Mouse (Mus musculus): ENCODE data around the gene Synpr. TPM values are rescaled to one million over a fixed set of nuclear protein-coding genes. Genes with fewer than 3 reads are reported as not detected.

Synpr gene
- polyA plus RNA-seq, 1 experiment from 2014 or later, result 22.5 TPM

DNA sequence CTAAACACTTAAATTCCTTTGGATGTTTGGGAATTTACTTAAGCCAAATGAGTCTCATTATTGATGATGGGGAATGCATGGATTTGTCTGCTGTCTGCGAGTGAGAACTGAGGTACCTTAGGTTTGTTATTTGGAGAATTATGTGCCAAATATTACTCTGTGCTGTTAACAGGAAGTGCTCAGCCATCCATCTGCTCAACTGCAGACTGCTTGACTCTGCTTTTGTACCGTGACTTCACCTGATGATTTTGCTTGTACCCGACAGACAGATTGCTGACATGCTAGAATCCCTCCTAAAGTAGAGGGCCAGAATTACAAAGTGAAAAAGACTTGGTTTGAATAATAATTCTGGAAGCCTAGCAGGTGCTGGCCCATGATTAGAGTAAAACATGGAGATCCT lies 9.6 kb downstream of the Synpr start:
- Histone ChIP-seq H3K9me3 (replicated peaks) (no peaks in the 10 kb centered on the region), H3K27me3 (no peaks in the 10 kb centered on the region), H3K4me3 (no peak overlapping the region), H3K27ac (no peak overlapping the region), H3K36me3 (no peaks in the 10 kb centered on the region), H3K9ac (no peak overlapping the region), H3K4me1 (no peaks in the 10 kb centered on the region), H3K4me2 (replicated peaks) (no peak overlapping the region)
- 85% methylated on average over 3 of the region's 3 CpGs for WGBS
- no peak for ATAC-seq (ENCODE audit: low FRiP score)

DNA sequence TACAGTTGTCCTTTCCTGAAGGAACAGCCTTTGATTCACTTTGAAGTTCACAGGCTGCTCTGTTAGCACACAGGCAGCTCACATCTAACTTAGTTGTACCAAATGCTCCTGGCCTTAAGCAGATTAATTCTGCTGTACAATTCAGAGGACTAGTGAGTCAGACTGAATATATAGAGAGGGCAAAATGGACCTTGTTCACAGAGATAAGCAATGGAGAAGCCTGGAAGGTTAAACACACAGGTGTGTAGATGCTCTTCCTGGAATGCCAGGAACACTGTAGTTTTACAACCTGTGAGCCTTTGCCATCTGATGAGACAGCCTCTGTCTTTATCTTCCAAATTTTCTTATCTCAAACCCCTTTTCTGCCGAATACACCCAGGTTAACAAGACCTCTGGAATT lies 29.7 kb downstream of the Synpr start:
- Histone ChIP-seq H3K36me3 (no peaks in the 10 kb centered on the region), H3K27ac (no peak overlapping the region), H3K9me3 (replicated peaks) (no peaks in the 10 kb centered on the region), H3K4me3 (no peak overlapping the region), H3K4me1 (no peaks in the 10 kb centered on the region), H3K9ac (no peak overlapping the region), H3K27me3 (no peaks in the 10 kb centered on the region), H3K4me2 (replicated peaks) (no peak overlapping the region)
- WGBS, result 78% methylated on average over 1 of the region's 1 CpGs
- ATAC-seq (ENCODE audit: low FRiP score), result no peak

DNA sequence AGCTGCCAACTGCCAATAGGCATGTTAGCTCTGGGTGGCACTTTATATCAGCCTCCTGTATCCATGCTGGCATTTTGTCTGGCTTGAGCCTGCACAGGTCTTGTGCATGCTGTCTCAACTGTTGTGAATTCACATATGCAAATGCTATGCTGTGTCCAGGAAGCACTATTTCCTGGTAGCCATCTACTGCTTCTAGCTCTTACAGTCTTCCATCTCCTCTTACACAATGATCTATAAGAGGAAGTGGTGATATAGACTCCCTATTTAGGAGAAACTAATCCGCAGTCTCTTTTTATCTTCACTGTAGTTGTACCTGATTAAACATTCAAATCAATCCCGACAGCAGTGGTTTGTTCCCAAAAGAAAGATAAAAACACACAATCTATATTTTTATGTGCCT lies 43.9 kb downstream of the Synpr start:
- H3K27ac ChIP-seq, result no peak overlapping the region
- H3K9ac ChIP-seq, result no peak overlapping the region
- H3K27me3 ChIP-seq, result no peaks in the 10 kb centered on the region
- no peak for ATAC-seq (ENCODE audit: low FRiP score)
- H3K36me3 ChIP-seq, result no peaks in the 10 kb centered on the region
- H3K4me3 ChIP-seq, result no peak overlapping the region
- H3K4me1 ChIP-seq, result peaks cover 2% of the 10 kb centered on the region; the same call in 1 of the 2 replicates
- no peak overlapping the region for H3K4me2 ChIP-seq (replicated peaks)
- H3K9me3 ChIP-seq (replicated peaks), result no peaks in the 10 kb centered on the region
- 89% methylated on average over 2 of the region's 2 CpGs for WGBS

DNA sequence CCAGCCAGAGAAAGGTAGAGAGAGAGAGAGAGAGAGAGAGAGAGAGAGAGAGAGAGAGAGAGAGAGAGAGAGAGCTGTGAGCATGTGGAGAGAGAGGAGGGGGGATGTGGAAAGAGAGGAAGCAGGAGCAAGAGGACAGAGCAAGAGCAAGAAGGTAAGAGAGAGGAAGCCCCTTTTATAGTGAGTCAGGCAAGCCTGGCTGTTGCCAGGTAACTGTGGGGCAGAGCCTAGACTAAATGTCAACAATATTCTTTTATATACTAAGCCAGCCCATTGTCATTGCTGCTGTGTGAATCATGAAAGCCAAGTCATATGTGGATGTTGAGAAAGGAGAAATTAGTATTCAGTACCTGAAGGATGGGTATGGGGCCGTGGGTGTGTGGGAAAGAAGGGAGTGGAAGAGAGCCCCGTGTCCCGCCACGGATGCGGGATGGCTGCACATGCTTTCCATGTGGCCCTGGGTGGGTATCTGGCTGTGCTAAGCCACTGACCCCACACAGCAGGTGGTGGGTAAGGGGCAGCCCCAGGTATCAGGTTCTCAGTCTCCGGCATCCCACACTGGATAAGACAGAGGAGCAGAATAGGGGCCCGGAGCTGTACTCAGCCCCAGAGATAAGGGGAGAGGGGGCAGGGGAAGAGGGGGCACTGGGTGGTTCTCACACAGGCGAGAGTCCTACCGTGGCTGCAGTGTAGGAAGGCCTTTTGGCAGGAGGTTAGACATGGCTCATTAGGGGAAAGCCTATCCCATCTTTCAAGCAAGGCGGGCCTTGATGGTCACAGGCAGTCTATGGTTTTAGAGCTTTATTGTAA lies 48.1 kb downstream of the Synpr start:
- Histone ChIP-seq H3K27me3 (no peaks in the 10 kb centered on the region), H3K9ac (no peak overlapping the region), H3K4me1 (peaks cover 4% of the 10 kb centered on the region; the same call in 1 of the 2 replicates), H3K4me3 (no peak overlapping the region), H3K36me3 (no peaks in the 10 kb centered on the region), H3K4me2 (replicated peaks) (no peak overlapping the region), H3K9me3 (replicated peaks) (no peaks in the 10 kb centered on the region), H3K27ac (no peak overlapping the region)
- ATAC-seq (ENCODE audit: low FRiP score), result peak; percentile 64
- 47% methylated on average over 10 of the region's 10 CpGs for WGBS

DNA sequence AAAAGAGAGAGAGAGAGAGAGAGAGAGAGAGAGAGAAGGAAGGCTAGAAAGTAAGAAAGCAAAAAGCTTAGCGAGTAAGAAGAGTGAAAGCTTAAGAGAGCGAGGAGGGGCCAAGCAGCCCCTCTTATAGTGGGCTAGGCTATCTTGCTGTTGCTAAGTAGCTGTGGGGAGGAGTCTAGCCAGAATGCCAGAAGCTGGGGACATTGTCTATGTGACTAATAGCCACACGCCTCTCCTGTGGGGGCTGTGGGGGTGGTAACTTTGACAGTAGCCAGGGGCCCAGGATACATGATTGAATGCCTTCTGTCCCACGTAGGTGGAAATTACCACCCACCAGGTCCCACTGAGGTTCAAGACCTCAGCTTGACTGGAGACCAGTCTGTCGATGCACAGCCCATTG lies 48.8 kb downstream of the Synpr start:
- Histone ChIP-seq H3K36me3 (no peaks in the 10 kb centered on the region), H3K4me1 (peaks cover 4% of the 10 kb centered on the region; the same call in 1 of the 2 replicates), H3K27ac (no peak overlapping the region; the same call in 1 of the 2 replicates), H3K4me2 (replicated peaks) (no peak overlapping the region), H3K4me3 (no peak overlapping the region), H3K9me3 (replicated peaks) (no peaks in the 10 kb centered on the region), H3K27me3 (no peaks in the 10 kb centered on the region), H3K9ac (no peak overlapping the region)
- ATAC-seq (ENCODE audit: low FRiP score), result 0 out of 2 replicates have a peak, but pooled peaks have one; percentile 30
- WGBS, result 41% methylated on average over 5 of the region's 5 CpGs

DNA sequence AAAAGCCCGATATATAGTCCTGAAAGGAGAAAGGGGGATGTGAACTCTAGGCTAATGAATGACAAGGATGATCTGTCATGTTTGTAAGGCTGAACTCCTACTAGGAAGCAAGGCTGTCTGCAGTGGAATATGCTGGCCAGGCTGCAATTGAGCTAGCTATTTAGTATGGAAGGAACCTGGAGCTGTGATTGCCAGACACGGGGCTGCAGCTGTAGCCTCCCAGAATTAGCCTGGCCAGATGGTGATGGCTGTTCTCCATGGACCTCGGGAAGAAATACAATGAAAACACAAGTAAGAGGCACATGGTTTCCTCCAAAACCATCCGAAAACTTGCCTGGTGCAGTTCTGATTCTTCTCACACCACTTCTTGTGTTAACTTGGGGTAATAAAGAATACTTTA lies 51.6 kb downstream of the Synpr start:
- ATAC-seq (ENCODE audit: low FRiP score), result peak; percentile 57; the same call in 1 of the 2 replicates
- H3K27ac ChIP-seq, result no peak overlapping the region
- no peaks in the 10 kb centered on the region for H3K36me3 ChIP-seq
- no peaks in the 10 kb centered on the region for H3K27me3 ChIP-seq
- WGBS, result 56% methylated on average over 4 of the region's 4 CpGs
- no peak overlapping the region for H3K4me2 ChIP-seq (replicated peaks)
- H3K4me1 ChIP-seq, result peaks cover 4% of the 10 kb centered on the region; the same call in 1 of the 2 replicates
- no peaks in the 10 kb centered on the region for H3K9me3 ChIP-seq (replicated peaks)
- no peak overlapping the region for H3K9ac ChIP-seq
- no peak overlapping the region for H3K4me3 ChIP-seq

DNA sequence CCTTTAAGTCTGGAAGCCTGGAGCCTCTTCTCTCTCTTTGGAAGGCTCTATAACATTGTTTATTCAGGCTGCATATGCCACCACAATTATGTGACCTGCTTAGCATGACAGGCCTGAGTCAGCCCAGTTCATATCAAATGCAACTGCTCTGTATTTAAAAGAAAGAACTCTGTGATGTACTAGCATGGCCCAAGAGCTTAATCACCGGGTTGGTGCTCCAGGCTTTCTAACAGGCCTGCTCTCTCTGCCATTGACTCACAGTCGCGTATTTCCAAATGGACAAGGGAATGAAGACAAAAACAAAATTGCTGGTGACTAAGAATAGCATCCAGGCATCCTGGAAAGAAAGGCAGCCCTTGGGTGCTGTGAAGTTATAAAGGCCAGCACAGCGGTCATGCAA lies 56.1 kb downstream of the Synpr start:
- H3K4me2 ChIP-seq (replicated peaks), result no peak overlapping the region
- no peak overlapping the region for H3K4me3 ChIP-seq
- no peaks in the 10 kb centered on the region for H3K36me3 ChIP-seq
- no peak for ATAC-seq (ENCODE audit: low FRiP score)
- no peak overlapping the region for H3K27ac ChIP-seq
- H3K4me1 ChIP-seq, result no peaks in the 10 kb centered on the region
- H3K27me3 ChIP-seq, result no peaks in the 10 kb centered on the region
- H3K9me3 ChIP-seq (replicated peaks), result no peaks in the 10 kb centered on the region
- H3K9ac ChIP-seq, result no peak overlapping the region
- WGBS, result 79% methylated on average over 4 of the region's 4 CpGs

DNA sequence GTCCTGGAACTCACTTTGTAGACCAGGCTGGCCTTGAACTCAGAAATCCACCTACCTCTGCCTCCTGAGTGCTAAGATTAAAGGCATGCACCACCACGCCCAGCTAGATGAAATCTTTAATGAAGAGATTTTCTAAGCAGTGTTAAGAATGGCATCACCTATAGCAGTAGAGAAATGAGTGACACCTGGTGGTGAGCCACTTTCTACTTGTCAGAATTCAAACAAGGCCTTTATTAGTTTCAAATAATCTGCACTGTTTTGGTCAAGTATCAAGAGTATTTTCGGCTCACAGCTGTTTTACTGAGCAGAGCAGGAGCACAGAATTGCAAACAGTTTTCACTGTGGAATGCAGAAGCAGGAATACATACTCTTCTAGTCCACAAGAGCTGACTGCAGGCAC lies 59.7 kb downstream of the Synpr start:
- Histone ChIP-seq H3K27me3 (no peaks in the 10 kb centered on the region), H3K9ac (no peak overlapping the region), H3K4me3 (no peak overlapping the region), H3K27ac (no peak overlapping the region), H3K36me3 (no peaks in the 10 kb centered on the region), H3K4me1 (no peaks in the 10 kb centered on the region), H3K9me3 (replicated peaks) (no peaks in the 10 kb centered on the region), H3K4me2 (replicated peaks) (no peak overlapping the region)
- WGBS, result 88% methylated on average over 2 of the region's 2 CpGs
- no peak for ATAC-seq (ENCODE audit: low FRiP score)

DNA sequence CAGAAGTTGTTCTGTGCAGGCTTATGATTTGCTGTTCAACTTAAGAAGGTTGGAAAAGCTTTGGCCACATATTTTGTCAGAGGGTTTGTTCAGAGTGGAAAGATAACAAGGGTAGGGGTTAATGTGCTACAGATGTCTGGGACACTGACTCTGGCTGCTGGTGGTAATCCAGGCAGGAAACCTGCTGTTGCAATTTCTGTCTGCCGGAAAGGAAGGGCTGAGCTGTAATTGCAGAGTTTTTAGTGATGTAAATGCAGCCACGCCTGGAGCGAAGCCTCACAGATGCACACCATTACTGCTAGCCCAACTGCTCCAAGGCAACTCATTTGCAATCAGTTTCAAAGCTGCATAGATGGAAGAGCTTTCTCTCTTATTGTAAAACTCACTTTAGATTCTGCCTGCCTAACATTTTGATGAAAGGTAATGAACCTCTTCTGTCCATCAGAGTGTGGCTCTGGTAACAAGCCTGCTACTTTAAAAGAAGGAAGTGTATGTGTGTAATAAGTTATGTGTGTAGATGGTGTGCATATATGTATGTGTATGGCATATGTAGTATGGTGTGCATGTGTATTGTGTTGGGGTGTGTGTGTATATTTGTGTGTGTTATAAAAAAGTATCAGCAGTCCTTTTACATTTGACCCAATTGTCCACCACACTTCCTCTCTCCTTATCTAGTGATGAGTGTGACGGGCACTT lies 64.7 kb downstream of the Synpr start:
- H3K36me3 ChIP-seq, result no peaks in the 10 kb centered on the region
- no peak for ATAC-seq (ENCODE audit: low FRiP score)
- H3K27me3 ChIP-seq, result no peaks in the 10 kb centered on the region
- H3K9ac ChIP-seq, result no peak overlapping the region
- no peak overlapping the region for H3K4me2 ChIP-seq (replicated peaks)
- H3K27ac ChIP-seq, result no peak overlapping the region
- H3K4me3 ChIP-seq, result no peak overlapping the region
- H3K4me1 ChIP-seq, result no peaks in the 10 kb centered on the region
- H3K9me3 ChIP-seq (replicated peaks), result no peaks in the 10 kb centered on the region
- WGBS, result 47% methylated on average over 4 of the region's 4 CpGs

DNA sequence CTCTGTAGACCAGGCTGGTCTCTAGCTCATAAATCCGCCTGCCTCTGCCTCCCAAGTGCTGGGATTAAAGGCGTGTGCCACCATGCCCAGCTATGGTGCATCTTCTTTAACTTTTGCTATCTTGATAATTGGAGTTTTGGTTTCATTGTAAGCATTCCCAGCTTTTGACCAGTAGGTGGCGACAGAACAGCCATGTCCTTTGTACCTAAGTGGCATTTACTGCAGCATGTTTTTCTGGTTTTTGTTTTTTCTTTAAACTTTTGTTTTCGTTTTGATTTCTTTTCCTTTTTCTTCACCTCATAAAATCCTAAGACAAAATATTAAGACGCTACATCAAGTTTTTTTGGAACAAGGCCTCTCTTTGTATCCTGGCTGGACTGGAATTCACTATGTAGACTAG lies 69.6 kb downstream of the Synpr start:
- no peak overlapping the region for H3K9ac ChIP-seq
- H3K9me3 ChIP-seq (replicated peaks), result no peaks in the 10 kb centered on the region
- WGBS, result 37% methylated on average over 5 of the region's 5 CpGs
- no peaks in the 10 kb centered on the region for H3K36me3 ChIP-seq
- H3K4me3 ChIP-seq, result no peak overlapping the region
- no peak overlapping the region for H3K4me2 ChIP-seq (replicated peaks)
- ATAC-seq (ENCODE audit: low FRiP score), result no peak
- H3K27me3 ChIP-seq, result no peaks in the 10 kb centered on the region
- no peak overlapping the region for H3K27ac ChIP-seq
- no peaks in the 10 kb centered on the region for H3K4me1 ChIP-seq

DNA sequence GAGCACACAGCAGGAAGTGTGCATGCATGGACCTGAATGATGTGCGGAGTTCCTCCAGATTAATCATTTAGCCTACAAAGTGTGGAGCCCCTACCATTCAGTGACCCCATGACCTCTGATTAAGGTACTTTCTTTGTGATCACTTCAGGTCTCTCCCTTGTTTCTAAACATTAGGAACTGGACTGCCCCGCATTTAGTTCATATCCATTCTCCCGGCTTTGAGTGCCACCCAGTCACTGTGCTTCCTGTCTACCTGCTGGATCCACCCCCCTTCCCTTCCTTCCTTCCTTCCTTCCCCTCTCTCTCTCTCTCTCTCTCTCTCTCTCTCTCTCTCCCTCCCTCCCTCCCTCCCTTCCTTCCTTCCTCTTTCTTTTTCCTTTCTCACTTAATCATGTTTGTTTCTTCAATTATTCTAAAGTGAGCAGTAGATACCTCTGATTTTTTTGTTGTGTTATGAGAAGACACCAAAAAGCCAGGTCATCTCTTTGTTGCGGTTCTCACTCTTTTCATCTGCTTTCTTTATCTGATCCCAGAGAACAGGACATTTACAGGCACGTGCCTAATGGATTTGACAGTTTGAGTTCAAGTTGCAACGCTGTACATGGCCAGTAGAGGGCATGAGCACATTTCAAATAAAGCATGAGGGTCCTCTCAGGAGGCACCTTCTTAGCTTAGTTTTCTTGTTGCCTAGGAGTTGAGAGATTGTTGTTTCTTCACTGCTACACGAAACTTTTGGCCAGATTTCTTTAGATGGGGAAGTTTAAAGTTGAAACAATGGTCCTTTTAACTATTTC lies 71.2 kb downstream of the Synpr start:
- Histone ChIP-seq H3K36me3 (no peaks in the 10 kb centered on the region), H3K9me3 (replicated peaks) (no peaks in the 10 kb centered on the region), H3K4me3 (no peak overlapping the region), H3K4me1 (no peaks in the 10 kb centered on the region), H3K27me3 (no peaks in the 10 kb centered on the region), H3K27ac (no peak overlapping the region), H3K9ac (no peak overlapping the region), H3K4me2 (replicated peaks) (no peak overlapping the region)
- WGBS, result 16% methylated on average over 7 of the region's 7 CpGs
- peak; percentile 58; the same call in 1 of the 2 replicates for ATAC-seq (ENCODE audit: low FRiP score)

DNA sequence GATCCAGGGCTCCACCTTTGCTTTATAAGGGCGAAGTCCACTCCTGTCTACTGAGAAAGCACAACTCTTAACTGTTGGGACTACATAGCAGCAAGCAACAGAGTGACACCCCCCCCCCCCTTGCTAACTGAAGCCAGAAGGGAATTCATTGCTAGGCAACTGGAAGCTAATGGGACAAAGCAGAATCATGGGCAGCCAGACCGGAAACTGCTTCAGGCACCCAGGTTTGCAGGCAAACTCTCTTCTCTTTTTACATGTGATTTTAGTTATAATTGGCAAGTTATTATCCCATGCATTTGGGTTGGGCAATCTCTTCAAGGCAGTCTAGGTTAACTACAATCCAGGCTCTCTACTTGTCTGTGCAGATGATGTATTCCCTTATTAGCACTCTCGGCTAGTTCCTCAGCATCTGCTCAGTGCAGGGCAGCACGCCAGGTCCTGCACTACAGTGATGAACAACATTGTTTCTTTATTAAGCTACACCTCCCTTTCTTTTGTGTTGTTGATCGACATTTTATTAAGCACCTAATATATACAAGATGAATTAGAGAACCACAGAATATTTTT lies 72.6 kb downstream of the Synpr start:
- Histone ChIP-seq H3K4me1 (no peaks in the 10 kb centered on the region), H3K4me3 (no peak overlapping the region), H3K9ac (no peak overlapping the region), H3K4me2 (replicated peaks) (no peak overlapping the region), H3K27me3 (no peaks in the 10 kb centered on the region), H3K36me3 (no peaks in the 10 kb centered on the region), H3K27ac (no peak overlapping the region), H3K9me3 (replicated peaks) (no peaks in the 10 kb centered on the region)
- 74% methylated on average over 5 of the region's 5 CpGs for WGBS
- peak; percentile 58; the same call in 1 of the 2 replicates for ATAC-seq (ENCODE audit: low FRiP score)
